Mouse (Mus musculus) cerebellum, adult 2 months (tissue): Measurements from ENCODE around the gene Stx4a. TPM values are rescaled to one million over a fixed set of nuclear protein-coding genes. Genes with fewer than 3 reads are reported as not detected.

Experiments used
- DNase-seq, 2 experiments: peaks; one replicate each; pipeline ENCODE4 v3.0.0; 2021
- H3K27ac ChIP-seq: fragments of 200-500 bp; 2 replicates; pipeline ENCODE4 v1.5.1; 2012; ENCODE audit warnings: low read length, control low read depth, inconsistent platforms; ENCODE audit not compliant: insufficient read depth
- H3K27me3 ChIP-seq: fragments of 200-500 bp; 2 replicates; pipeline ENCODE4 v1.6.1; 2012; ENCODE audit warnings: inconsistent platforms, mild to moderate bottlenecking, low read length, moderate library complexity; ENCODE audit not compliant: control insufficient read depth, insufficient read depth
- H3K4me1 ChIP-seq: fragments of 200-500 bp; 2 replicates; pipeline ENCODE4 v1.6.1; 2011; ENCODE audit warnings: low read length; ENCODE audit not compliant: control insufficient read depth, insufficient read depth
- H3K4me3 ChIP-seq: fragments of 200-500 bp; replicated peaks from 2 replicates; pipeline ENCODE3; 2011; ENCODE audit warnings: mild to moderate bottlenecking, low read depth, low read length, control low read depth; ENCODE audit not compliant: insufficient read depth
- CTCF ChIP-seq: fragments of 200-500 bp; IDR thresholded peaks from 2 replicates; pipeline ENCODE4 v1.5.1; 2011; ENCODE audit warnings: low read depth, mild to moderate bottlenecking, control low read depth, low read length, moderate library complexity, borderline replicate concordance; ENCODE audit not compliant: insufficient read depth
- POLR2A ChIP-seq: fragments of 200-500 bp; IDR thresholded peaks from 2 replicates; pipeline ENCODE4 v1.6.1; 2011; ENCODE audit warnings: low read length, control low read depth, borderline replicate concordance; ENCODE audit not compliant: insufficient read depth
- WGBS: fragments of 180-500 bp; shearing (Covaris S2); methylation state at CpG from one replicate; pipeline ENCODE4 v1.1.7; 2018; 5-methylcytosine and 5-hydroxymethylcytosine counted together
- polyA plus RNA-seq: library from polyadenylated mRNA; depleted of rRNA; stranded (reverse); fragments of >200 nt; gene quantifications from 2 replicates; pipeline ENCODE4 v1.2.3, GENCODE M21; 2012

Stx4a gene
- polyA plus RNA-seq, 1 experiment = 153 TPM

DNA sequence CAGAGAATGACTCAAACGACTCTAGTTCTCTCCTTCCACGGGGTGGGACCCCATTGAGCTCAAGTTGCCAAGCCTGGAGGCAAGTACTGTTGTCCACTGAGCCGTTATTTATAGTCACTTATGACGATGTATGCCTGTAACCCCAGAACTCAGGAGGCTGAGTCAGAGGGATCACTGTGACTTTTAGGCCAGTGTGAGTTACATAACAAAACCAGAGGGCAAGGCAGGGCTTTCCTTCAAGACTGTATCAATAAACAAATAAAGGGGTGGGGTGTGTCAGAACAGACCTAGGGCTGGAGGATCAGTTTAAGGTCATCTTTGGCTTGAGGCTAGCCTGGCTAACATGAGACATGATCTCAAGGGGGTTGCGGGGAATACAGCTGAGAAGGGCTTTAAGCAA is 26.8 kb downstream of the Stx4a start:
- no peak overlapping the region for H3K4me3 ChIP-seq
- no peaks in the 10 kb centered on the region for H3K27me3 ChIP-seq
- DNase-seq = no peak
- WGBS = 68% methylated on average over 5 of the region's 5 CpGs
- TF ChIP-seq CTCF (no peak), POLR2A (no peak)
- no peaks in the 10 kb centered on the region for H3K4me1 ChIP-seq
- no peak overlapping the region for H3K27ac ChIP-seq

DNA sequence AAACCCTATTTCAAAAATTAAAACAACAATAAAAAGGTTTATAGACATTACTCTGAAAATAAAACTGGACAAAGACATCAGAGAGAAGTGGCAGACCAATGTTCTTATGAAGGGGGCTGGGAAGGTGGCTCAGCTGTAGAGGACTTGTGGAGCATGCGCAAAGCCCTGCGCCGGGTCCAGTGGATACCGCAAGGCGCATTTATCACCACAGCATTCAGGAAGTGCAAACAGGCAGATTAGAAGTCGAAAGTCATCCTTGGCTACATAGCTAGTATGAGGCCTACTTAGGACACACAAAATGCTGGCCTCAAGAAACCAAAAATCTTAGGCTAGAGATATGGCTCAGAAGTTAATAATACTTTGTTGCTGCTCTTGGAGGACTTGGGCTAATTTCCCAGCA is 34.2 kb downstream of the Stx4a start:
- no peak overlapping the region for H3K27ac ChIP-seq
- H3K4me3 ChIP-seq = no peak overlapping the region
- TF ChIP-seq POLR2A (no peak), CTCF (no peak)
- H3K27me3 ChIP-seq = no peaks in the 10 kb centered on the region
- no peaks in the 10 kb centered on the region for H3K4me1 ChIP-seq
- no peak for DNase-seq
- 87% methylated on average over 6 of the region's 6 CpGs for WGBS

DNA sequence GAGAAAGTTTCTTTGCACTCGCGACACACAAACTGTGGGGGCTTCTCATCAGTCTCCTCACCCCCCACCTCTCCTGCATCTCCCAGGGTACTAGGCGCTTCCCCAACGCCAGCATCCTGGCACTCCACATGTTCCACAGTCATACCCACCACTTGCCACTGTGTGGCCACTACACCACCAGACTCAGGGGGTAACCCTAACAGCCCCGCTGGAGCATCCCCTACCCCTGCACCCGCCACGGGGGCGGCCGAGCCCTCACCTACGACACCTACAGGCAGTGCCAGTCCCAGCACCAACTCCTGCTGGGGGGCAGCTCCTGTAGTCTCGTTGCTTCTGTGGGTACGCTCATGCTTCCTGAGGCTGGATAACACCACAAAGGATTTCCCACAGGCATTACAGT is 42.3 kb downstream of the Stx4a start:
- DNase-seq = no peak
- no peaks in the 10 kb centered on the region for H3K27me3 ChIP-seq
- no peak for TF ChIP-seq POLR2A
- no peak for TF ChIP-seq CTCF
- 90% methylated on average over 12 of the region's 12 CpGs for WGBS
- H3K4me3 ChIP-seq = no peak overlapping the region
- H3K27ac ChIP-seq = no peak overlapping the region
- no peaks in the 10 kb centered on the region for H3K4me1 ChIP-seq

GRCm38 (mm10) chr7:127867641-127868040 is 43.5 kb downstream of the Stx4a start:
- H3K4me3 ChIP-seq = no peak overlapping the region
- no peak for DNase-seq
- no peaks in the 10 kb centered on the region for H3K4me1 ChIP-seq
- TF ChIP-seq CTCF (no peak), POLR2A (no peak)
- 97% methylated on average over 18 of the region's 18 CpGs for WGBS
- no peaks in the 10 kb centered on the region for H3K27me3 ChIP-seq
- H3K27ac ChIP-seq = no peak overlapping the region

GRCm38 (mm10) chr7:127869149-127869810 is 45.2 kb downstream of the Stx4a start:
- Histone ChIP-seq H3K27me3 (no peaks in the 10 kb centered on the region), H3K27ac (no peak overlapping the region), H3K4me1 (no peaks in the 10 kb centered on the region), H3K4me3 (no peak overlapping the region)
- WGBS = 14% methylated on average over 3 of the region's 3 CpGs
- TF ChIP-seq CTCF = no peak
- TF ChIP-seq POLR2A = no peak
- no peak for DNase-seq

DNA sequence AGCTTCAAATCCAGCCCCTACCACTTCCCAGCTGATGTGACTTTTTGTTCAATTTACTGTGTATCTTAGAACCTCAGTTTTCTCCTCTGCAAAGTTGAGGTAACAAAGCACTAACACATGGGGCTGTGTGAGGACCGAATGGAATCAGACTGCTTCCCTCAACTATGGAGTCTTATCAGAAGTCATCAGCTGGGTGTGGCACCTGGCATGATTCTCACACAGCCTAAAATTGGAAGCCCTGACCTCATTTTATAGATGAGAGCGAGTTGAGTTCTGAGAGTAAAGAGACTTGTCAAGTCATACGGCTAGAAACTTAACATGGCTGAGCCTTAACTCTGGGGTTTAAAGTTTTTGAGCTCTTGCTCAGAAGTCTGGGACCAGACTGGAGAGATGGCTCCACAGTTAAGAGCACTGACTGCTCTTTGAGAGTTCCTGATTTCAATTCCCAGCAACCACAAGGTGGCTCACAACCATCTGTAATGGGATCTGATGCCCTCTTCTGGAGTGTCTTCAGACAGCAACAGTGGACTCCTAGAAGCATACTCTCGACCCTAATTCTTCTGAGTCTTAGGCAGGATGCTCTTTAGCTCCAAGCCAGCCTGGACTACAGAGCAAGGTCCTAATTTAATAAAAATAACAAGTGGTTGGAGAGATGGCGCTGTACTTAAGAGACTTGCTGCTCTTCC is 46.2 kb downstream of the Stx4a start:
- TF ChIP-seq POLR2A (no peak), CTCF (no peak)

DNA sequence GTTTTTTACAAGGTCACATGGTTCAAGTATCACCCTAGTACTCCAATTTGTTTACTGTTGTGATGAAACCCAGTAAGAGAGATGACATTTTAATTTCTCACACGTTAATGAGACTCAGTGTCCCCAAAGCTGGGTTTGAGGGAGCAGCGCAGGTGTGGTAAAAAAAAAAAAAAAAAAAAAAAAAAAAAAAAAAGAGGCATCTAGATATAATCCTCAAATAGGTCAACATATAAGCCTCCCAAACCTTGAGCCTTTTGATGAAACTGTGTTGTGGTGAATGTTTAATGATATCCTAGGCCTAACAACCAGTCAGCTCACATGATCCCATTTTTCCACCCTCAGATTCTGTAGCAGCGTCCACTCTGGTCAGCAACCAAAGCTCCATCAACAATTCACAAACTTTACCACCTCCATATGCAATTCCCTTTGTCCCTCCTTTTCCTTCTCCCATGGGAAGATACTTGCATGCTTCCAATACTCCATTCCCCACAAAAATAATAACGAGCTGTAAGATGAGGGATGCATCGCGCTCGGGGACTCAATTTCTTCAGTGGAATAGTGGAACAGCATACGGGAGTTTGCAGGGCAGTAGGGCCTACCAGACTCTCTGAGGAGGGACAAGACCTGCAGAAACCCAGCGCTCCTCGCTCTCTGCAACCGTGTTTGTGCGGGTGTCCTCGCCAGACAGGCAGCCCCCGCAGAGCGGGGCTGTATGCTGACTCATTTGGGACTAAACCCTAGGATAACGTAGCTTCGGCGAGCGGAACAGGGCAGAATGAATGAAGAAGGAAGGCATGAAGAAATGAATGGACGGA is 50.9 kb downstream of the Stx4a start:
- no peak for DNase-seq
- TF ChIP-seq POLR2A = peak; percentile 34; the same call in 1 of the 2 replicates
- no peak for TF ChIP-seq CTCF
- H3K27ac ChIP-seq = peak overlapping the region; percentile 67; the same call in 1 of the 2 replicates
- no peaks in the 10 kb centered on the region for H3K4me1 ChIP-seq
- H3K4me3 ChIP-seq = peak overlapping the region; percentile 96
- 3% methylated on average over 20 of the region's 20 CpGs for WGBS
- H3K27me3 ChIP-seq = no peaks in the 10 kb centered on the region

More for the DNA sequence above, 46.2 kb downstream of the Stx4a start:
- H3K27ac ChIP-seq = no peak overlapping the region
- WGBS = 79% methylated on average over 5 of the region's 5 CpGs
- DNase-seq = no peak
- H3K4me3 ChIP-seq = no peak overlapping the region
- H3K27me3 ChIP-seq = no peaks in the 10 kb centered on the region
- H3K4me1 ChIP-seq = no peaks in the 10 kb centered on the region

DNA sequence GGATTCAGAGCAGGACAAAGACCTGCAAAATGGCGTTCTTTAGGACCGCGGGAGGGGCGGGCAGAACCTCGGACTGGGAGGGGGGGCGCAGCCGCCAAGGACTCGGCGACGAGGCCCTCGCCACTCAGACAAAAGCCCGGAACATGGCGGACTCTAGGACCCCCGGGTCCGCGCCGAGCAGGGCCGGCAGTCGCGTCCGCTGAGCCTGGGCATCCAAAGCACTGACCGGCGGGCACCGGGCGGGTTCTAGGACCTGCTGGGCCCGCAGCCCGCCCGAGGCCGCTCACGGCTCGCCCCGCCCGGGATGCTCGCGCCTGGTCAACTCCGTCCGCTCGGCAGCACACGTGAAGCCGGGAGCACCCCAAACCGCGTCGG is 51.5 kb downstream of the Stx4a start:
- TF ChIP-seq POLR2A = no peak
- no peak for TF ChIP-seq CTCF
- DNase-seq = peak; percentile 97 to 99
- WGBS = under 1% methylated on average over 43 of the region's 43 CpGs
- peak overlapping the region; percentile 95 for H3K27ac ChIP-seq
- H3K27me3 ChIP-seq = no peaks in the 10 kb centered on the region
- no peaks in the 10 kb centered on the region for H3K4me1 ChIP-seq
- H3K4me3 ChIP-seq = peak overlapping the region; percentile 96
